Comparison of ENCODE assay signal across 17 mouse cellular contexts in genomic region chr2:114340578-114341293, GRCm38 (mm10).
A peak's percentile ranks its signal among the peaks of the same experiment; 100 is the strongest.
DNase-seq lines count a peak whose midpoint lies in the region; ATAC-seq lines count a peak whose summit lies in the region.
"Had no signal": no experiment of that assay in that cellular context is flagged by ENCODE, and none has a peak within 500 bp of the region (broad histone marks: within the 10 kb centered on the region; RNA-seq: fewer than 3 reads in every experiment).

No protein-coding gene starts in this region.

- DNase-seq in adrenal gland, adult 2 months, result peak; percentile 33
- no peak for DNase-seq in adrenal gland, postnatal 4 days (ENCODE audit: low spot score in 2 of 2)
- DNase-seq in neural tube, embryonic 10.5 days (ENCODE audit: extremely low spot score, low spot score), result no peak
- DNase-seq in urinary bladder, postnatal 36 days (ENCODE audit: low spot score in 2 of 2), result no peak
- DNase-seq in kidney, adult 8-10 months, result no peak
- DNase-seq: cerebellum, adult 2 months; liver; lung, adult 2 months; lung, postnatal 4 days; midbrain, embryonic 14.5 days had no signal

- H3K4me3 ChIP-seq in hindbrain, embryonic 16.5 days (ENCODE audit: low read length), result no peak overlapping the region
- H3K4me3 ChIP-seq in hindbrain, embryonic 12.5 days, result no peak overlapping the region
- no peak overlapping the region for H3K4me3 ChIP-seq in neural tube, embryonic 15.5 days (replicated peaks)
- H3K4me3 ChIP-seq: embryonic facial prominence, embryonic 15.5 days; heart, embryonic 13.5 days; neural tube, embryonic 12.5 days had no signal

- no peak overlapping the region for H3K27ac ChIP-seq in hindbrain, embryonic 16.5 days (ENCODE audit: low read depth, low read length)
- no peak overlapping the region for H3K27ac ChIP-seq in hindbrain, embryonic 12.5 days
- no peak overlapping the region for H3K27ac ChIP-seq in neural tube, embryonic 15.5 days (replicated peaks)
- H3K27ac ChIP-seq: embryonic facial prominence, embryonic 15.5 days; heart, embryonic 13.5 days; neural tube, embryonic 12.5 days had no signal

- no peaks in the 10 kb centered on the region for H3K9me3 ChIP-seq in hindbrain, embryonic 16.5 days (ENCODE audit: control insufficient read depth, low read length)
- H3K9me3 ChIP-seq in hindbrain, embryonic 12.5 days (replicated peaks), result no peaks in the 10 kb centered on the region
- no peaks in the 10 kb centered on the region for H3K9me3 ChIP-seq in neural tube, embryonic 15.5 days (replicated peaks)
- H3K9me3 ChIP-seq: embryonic facial prominence, embryonic 15.5 days; neural tube, embryonic 12.5 days had no signal

- H3K4me1 ChIP-seq in hindbrain, embryonic 16.5 days (ENCODE audit: control insufficient read depth, insufficient read depth, low read depth, low read length), result no peaks in the 10 kb centered on the region
- no peaks in the 10 kb centered on the region for H3K4me1 ChIP-seq in hindbrain, embryonic 12.5 days
- no peaks in the 10 kb centered on the region for H3K4me1 ChIP-seq in neural tube, embryonic 15.5 days
- H3K4me1 ChIP-seq: embryonic facial prominence, embryonic 15.5 days; heart, embryonic 13.5 days; neural tube, embryonic 12.5 days had no signal

- 0 out of 2 replicates have a peak overlapping the region, but pooled peaks have one; percentile 1 for H3K4me2 ChIP-seq in hindbrain, embryonic 16.5 days (ENCODE audit: low read length)
- H3K4me2 ChIP-seq in hindbrain, embryonic 12.5 days (replicated peaks), result no peak overlapping the region
- H3K4me2 ChIP-seq in neural tube, embryonic 15.5 days, result peak overlapping the region; percentile 23; the same call in 1 of the 2 replicates
- H3K4me2 ChIP-seq: embryonic facial prominence, embryonic 15.5 days; heart, embryonic 13.5 days; neural tube, embryonic 12.5 days had no signal

- no peaks in the 10 kb centered on the region for H3K36me3 ChIP-seq in hindbrain, embryonic 16.5 days (ENCODE audit: control insufficient read depth, insufficient read depth, low read length)
- no peaks in the 10 kb centered on the region for H3K36me3 ChIP-seq in hindbrain, embryonic 12.5 days
- H3K36me3 ChIP-seq in neural tube, embryonic 15.5 days, result no peaks in the 10 kb centered on the region
- H3K36me3 ChIP-seq: embryonic facial prominence, embryonic 15.5 days; heart, embryonic 13.5 days; neural tube, embryonic 12.5 days had no signal

- H3K9ac ChIP-seq in hindbrain, embryonic 16.5 days (ENCODE audit: low read depth, low read length), result no peak overlapping the region
- H3K9ac ChIP-seq in hindbrain, embryonic 12.5 days, result no peak overlapping the region
- H3K9ac ChIP-seq in neural tube, embryonic 15.5 days (replicated peaks), result no peak overlapping the region
- H3K9ac ChIP-seq: embryonic facial prominence, embryonic 15.5 days; heart, embryonic 13.5 days; neural tube, embryonic 12.5 days had no signal

- peak; percentile 54 for ATAC-seq in hindbrain, embryonic 16.5 days
- no peak for ATAC-seq in hindbrain, embryonic 12.5 days (ENCODE audit: low FRiP score)
- no peak for ATAC-seq in neural tube, embryonic 15.5 days (ENCODE audit: low FRiP score)

- no peaks in the 10 kb centered on the region for H3K27me3 ChIP-seq in hindbrain, embryonic 16.5 days (replicated peaks; ENCODE audit: control insufficient read depth, insufficient read depth, low read length)
- no peaks in the 10 kb centered on the region for H3K27me3 ChIP-seq in hindbrain, embryonic 12.5 days
- H3K27me3 ChIP-seq in neural tube, embryonic 15.5 days (replicated peaks), result no peaks in the 10 kb centered on the region
- H3K27me3 ChIP-seq: CH12.LX; embryonic facial prominence, embryonic 15.5 days; heart, embryonic 13.5 days; neural tube, embryonic 12.5 days had no signal

- 67% methylated on average over 9 of the region's 9 CpGs for WGBS in hindbrain, embryonic 16.5 days
- 81% methylated on average over 9 of the region's 9 CpGs for WGBS in hindbrain, embryonic 12.5 days
- 47% methylated on average over 9 of the region's 9 CpGs for WGBS in neural tube, embryonic 15.5 days
